Mouse (Mus musculus): Measurements from ENCODE around the gene Slc39a2.

Slc39a2 gene

DNA sequence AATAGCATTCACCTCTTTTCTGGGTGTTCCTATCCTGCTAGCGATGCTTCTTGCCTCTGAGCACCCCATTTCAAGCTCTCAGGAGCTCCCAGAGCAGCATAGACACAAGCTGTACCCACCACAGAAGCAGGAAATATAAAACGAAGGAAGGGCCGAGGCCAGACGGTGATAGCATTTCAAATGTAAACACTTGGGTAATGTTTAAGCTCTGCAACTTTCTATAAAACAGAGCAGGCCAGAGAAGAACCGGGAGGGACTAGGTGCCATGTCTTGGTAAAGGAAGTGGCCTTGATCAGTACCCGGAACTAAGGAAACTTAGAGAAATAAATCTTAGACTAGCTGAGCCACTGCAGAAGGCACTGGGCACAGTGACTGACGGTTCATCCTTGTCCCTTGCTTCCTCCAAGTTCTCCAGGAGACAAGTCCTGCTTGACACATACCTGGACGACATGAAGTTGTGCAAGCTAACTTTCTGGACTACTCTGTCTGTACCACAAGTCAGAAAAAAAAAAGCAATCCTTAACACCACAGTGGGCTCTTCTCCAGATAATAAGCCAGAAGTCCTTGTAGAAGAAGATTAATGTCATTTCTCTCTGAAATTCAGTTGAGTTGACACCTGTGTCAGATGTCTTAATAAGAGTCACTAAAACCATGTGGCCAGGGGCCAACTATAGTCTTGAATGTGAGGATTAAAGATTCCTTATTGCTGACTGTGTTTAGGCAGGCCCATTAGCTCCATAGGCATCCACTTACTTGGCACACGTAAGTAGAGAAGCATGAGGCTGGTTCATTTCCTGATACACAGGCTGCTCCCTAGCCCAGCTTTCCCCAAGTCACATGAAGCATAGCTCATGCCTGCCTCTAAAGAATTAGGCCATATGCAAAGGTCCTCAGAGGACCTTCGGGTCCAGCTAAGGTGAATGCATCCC, 39.7 kb downstream of the Slc39a2 start:
- DNase-seq (ENCODE audit: low read depth, low spot score) = no peak

DNA sequence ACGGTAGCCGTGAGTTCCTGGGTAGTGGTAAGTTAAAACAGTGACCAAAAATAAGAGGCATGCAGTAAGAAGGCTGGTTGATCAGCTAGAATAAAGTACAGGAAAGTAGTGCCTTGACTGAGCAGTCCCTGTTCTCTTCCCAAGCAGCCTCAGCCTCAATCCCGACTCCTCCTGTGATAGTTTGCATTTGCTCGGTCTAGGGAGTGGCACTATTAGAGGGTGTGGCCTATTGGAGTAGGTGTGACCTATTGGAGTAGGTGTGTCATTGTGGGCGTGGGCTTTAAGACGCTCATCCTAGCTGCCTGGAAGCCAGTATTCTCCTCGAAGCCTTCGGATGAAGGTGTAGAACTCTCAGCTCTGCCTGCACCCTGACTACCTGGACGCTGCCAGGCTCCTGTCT, 46.3 kb downstream of the Slc39a2 start:
- DNase-seq (ENCODE audit: low read depth, low spot score) = peak; percentile 66

GRCm38 (mm10) chr14:51940944-51941560, 48.4 kb downstream of the Slc39a2 start:
- peak; percentile 70 for DNase-seq (ENCODE audit: low read depth, low spot score)

DNA sequence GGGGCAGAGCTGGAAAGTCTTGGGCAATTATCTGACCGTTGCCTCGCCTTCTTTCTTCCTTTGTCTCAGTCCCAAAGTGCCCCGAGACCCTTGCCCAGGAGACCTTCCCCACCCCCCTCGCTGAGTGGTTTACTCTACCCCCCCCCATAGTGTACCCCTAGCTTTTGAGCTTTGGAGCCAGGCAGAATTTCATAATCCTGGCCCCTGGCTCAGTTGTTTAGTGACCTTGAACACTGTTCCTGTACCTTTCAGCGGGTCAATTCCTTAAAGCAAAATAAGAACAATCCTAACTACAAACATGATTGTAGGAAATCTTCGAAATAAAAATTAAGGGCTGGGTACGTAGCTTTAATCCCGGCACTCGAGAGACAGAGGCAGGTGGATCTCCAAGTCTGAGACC, 48.9 kb downstream of the Slc39a2 start:
- DNase-seq (ENCODE audit: low read depth, low spot score) = no peak

DNA sequence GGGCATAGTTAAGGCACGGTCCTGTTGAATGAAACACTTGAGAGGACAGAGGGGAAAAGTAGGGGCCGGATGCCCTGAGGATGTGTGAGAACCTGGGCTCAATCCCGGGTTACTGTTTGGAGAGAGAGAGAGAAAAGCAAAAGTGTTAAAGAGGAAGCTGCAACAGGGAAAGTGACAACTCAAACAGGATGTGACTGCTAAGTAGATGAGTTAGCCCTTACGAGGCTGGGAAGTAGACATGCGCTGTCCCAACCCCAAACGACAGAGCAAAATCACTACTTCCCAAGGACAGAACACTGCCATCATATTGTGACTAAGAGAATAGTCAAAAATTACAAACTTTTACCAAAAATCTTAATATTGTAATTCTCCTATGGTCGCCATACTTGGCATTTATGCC, 49.5 kb downstream of the Slc39a2 start:
- no peak for DNase-seq (ENCODE audit: low read depth, low spot score)

DNA sequence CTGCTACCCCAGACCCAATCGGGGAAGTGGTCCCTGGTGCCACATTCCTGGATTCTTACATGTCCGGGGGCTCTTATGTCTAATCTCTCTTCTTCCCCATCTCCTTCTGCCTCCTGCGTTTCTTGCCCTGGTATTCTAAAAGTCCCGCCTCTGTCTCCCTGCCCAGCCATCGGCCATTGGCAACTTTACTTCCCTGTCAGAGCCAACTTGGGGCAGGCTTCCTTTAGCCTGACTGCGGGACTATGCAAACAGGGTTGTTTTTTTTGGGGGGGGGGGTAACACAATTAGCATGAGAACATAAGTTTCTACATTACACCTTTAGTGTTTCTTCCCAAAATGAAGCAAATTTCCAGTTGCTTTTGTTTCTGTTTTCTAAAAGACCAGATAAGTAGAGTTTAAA, 50.6 kb downstream of the Slc39a2 start:
- no peak for DNase-seq (ENCODE audit: low read depth, low spot score)
